Mouse (Mus musculus) forebrain, postnatal 0 days (tissue): ENCODE results near the gene Ankrd13b. TPM values are rescaled to one million over a fixed set of nuclear protein-coding genes. Genes with fewer than 3 reads are reported as not detected.

Source experiments
- ATAC-seq: fragments of 200-750 bp; cut with Nextera tagmentation; 2 replicates; pipeline ENCODE4 v1.8.0; 2017; ENCODE audit warnings: mild to moderate bottlenecking, moderate library complexity
- DNase-seq: peaks from one replicate; pipeline ENCODE4 v3.0.0-alpha.2; 2015
- H3K27ac ChIP-seq: fragments of 300-500 bp; sonication (generic); 2 replicates; pipeline ENCODE4 v1.5.1; 2014; ENCODE audit warnings: low read depth, mild to moderate bottlenecking, antibody characterized with exemption, low read length, moderate library complexity, mixed read lengths
- H3K27me3 ChIP-seq: fragments of 300-500 bp; sonication (generic); 2 replicates; pipeline ENCODE4 v1.6.1; 2014; ENCODE audit warnings: mild to moderate bottlenecking, low read length, mixed read lengths; ENCODE audit not compliant: insufficient read depth
- H3K36me3 ChIP-seq: fragments of 300-500 bp; sonication (generic); 2 replicates; pipeline ENCODE4 v1.6.1; 2014; ENCODE audit warnings: mild to moderate bottlenecking, moderate library complexity; ENCODE audit not compliant: insufficient read depth
- H3K4me1 ChIP-seq: fragments of 300-500 bp; sonication (generic); 2 replicates; pipeline ENCODE4 v1.6.1; 2014; ENCODE audit warnings: antibody characterized with exemption; ENCODE audit not compliant: insufficient read depth
- H3K4me2 ChIP-seq: fragments of 300-500 bp; sonication (generic); 2 replicates; pipeline ENCODE4 v1.6.1; 2014; ENCODE audit warnings: low read depth, mild to moderate bottlenecking, moderate library complexity
- H3K4me3 ChIP-seq: fragments of 300-500 bp; sonication (generic); 2 replicates; pipeline ENCODE4 v1.5.1; 2014; ENCODE audit warnings: low read depth, low read length, mixed read lengths
- H3K9ac ChIP-seq: fragments of 300-500 bp; sonication (generic); 2 replicates; pipeline ENCODE4 v1.6.1; 2014; ENCODE audit warnings: mild to moderate bottlenecking
- H3K9me3 ChIP-seq: fragments of 300-500 bp; sonication (generic); 2 replicates; pipeline ENCODE4 v1.6.1; 2016; ENCODE audit warnings: low read length
- CTCF ChIP-seq: sonication (generic); IDR thresholded peaks from 2 replicates; pipeline ENCODE4 v1.5.1; 2016; ENCODE audit warnings: antibody characterized with exemption, control low read depth, low read depth
- WGBS: fragments of 180-500 bp; shearing (Covaris S2); extraction: QIAGEN DNeasy Blood & Tissue Kit; methylation state at CpG from one replicate; pipeline ENCODE4 v1.1.7; 2014; 5-methylcytosine and 5-hydroxymethylcytosine counted together
- polyA plus RNA-seq: library from polyadenylated mRNA; unstranded; fragments of >200 nt; fragmentation: Nextera tagmentation; extraction: Ambion mirVana; gene quantifications from 2 replicates; pipeline ENCODE4 v1.2.1, GENCODE M21; 2015
- total RNA-seq: library from RNA; depleted of rRNA; stranded (reverse); fragments of >200 nt; gene quantifications from 2 replicates; pipeline ENCODE4 v1.2.3, GENCODE M21; 2014

Gene Ankrd13b
- total and polyA plus RNA-seq, 2 experiments from 2014 or later = 55.4 to 81.7 TPM

DNA sequence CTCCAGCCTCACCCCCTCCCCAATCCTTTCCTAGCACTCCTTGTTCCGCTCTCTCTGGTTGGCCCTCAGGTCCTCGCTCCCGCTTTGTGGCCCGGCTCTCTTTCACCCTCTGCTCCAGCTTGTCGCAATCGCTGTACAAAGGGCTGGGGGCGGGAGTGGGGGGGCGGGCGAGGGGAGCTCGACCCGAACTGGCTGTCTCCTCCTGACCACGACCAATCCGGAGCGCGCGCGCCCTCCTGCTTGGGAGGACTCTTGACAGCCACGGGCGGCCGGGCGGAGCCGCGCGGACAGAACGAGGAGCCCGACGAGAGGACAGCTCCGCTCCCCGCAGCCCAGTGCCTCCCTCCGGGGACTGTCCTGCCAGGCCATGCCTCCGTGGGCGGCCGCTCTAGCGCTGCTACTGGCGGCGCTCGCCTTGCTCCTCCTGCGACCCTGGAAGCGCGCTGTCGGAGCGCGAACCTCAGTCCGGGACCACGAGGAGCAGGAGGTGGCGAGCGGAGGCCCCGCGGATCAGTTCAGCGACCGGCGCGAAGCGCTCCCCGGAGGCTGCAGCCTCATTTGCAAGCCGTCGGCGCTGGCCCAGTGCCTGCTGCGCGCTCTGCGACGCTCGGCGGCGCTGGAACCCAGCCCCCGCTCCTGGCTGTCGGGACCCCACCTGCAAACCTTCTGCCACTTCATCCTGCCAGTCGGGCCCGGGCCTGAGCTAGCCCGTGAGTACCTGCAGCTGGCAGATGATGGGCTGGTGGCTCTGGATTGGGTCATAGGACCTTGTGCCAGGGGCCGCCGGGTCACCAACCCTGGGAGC lies 25.6 kb upstream of the Ankrd13b start, which contains the start of gene Abhd15:
TSS of gene Abhd15 (plus strand) at position 290 of the 805 bp plus-strand sequence.
- DNase-seq (peak; percentile 57), ATAC-seq (peak; percentile 61)
- no peaks in the 10 kb centered on the region for H3K27me3 ChIP-seq

DNA sequence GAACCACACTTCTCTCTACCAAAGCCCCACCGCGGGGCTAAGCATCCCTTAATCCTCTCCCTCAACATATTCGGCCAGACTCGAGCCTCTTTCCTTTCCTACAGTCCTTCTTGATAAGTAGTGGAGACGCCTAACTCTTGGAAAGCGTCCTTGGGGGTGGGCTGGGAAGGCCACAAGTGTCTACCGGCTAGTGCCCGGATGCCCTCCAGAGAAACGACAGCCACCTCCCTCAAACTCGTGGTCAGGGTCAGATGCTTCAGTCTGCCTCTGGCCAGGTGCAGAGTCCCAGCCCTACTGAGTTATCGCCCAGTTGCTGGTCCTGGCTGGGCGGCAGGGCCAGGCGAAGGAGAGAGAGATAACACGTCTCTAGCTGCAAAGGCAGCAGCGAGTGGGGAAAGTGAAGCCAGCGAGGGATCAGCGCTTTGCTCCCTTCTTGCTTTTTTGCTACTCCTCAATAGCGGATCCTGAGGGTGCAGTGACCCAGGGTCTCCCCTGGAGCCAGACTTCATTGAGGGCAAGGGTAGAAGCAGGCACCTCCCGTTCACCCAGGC lies 24.9 kb upstream of the Ankrd13b start:
- no peak for ATAC-seq
- Histone ChIP-seq H3K4me1 (peaks cover 14% of the 10 kb centered on the region), H3K9ac (no peak overlapping the region), H3K4me3 (peak overlapping the region; percentile 46), H3K27me3 (no peaks in the 10 kb centered on the region), H3K36me3 (no peaks in the 10 kb centered on the region), H3K27ac (no peak overlapping the region), H3K4me2 (peak overlapping the region; percentile 84), H3K9me3 (no peaks in the 10 kb centered on the region)
- DNase-seq = no peak
- WGBS = 20% methylated on average over 19 of the region's 19 CpGs
- no peak for TF ChIP-seq CTCF

More for the DNA sequence above, 25.6 kb upstream of the Ankrd13b start, which contains the start of gene Abhd15:
- no peaks in the 10 kb centered on the region for H3K36me3 ChIP-seq
- H3K9ac ChIP-seq = peak within 1 kb of the TSS; percentile 33
- WGBS = 1% methylated on average over 70 of the region's 72 CpGs
- H3K27ac ChIP-seq = no peak within 1 kb of the TSS
- peak within 1 kb of the TSS; percentile 96 for H3K4me2 ChIP-seq
- H3K4me1 ChIP-seq = peaks cover 14% of the 10 kb centered on the region
- H3K9me3 ChIP-seq = no peaks in the 10 kb centered on the region
- peak within 1 kb of the TSS; percentile 46 for H3K4me3 ChIP-seq
- peak; percentile 17 for TF ChIP-seq CTCF

DNA sequence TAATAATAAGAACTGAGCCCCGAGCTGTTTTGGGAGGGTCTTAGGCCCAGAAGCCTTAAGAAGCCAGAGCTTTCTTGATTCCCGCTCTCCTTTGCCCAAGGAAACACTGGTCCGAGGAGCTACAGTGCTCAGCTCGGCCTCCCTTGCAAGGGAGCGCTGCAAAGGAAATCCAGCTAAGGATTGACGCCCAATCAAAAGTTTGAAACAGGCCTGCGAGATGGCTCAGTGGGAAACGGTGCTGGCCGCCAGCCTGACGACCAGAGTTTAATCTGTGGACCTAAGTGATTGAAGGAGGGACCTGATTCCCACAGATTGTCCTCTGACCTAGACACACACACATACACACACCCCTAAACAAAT lies 24.3 kb upstream of the Ankrd13b start:
- Histone ChIP-seq H3K9ac (no peak overlapping the region), H3K4me3 (peak overlapping the region; percentile 58), H3K36me3 (no peaks in the 10 kb centered on the region), H3K27ac (no peak overlapping the region), H3K27me3 (no peaks in the 10 kb centered on the region), H3K4me2 (peak overlapping the region; percentile 96), H3K9me3 (no peaks in the 10 kb centered on the region), H3K4me1 (peaks cover 14% of the 10 kb centered on the region)
- DNase-seq (no peak), ATAC-seq (no peak)
- WGBS = 15% methylated on average over 10 of the region's 10 CpGs
- TF ChIP-seq CTCF = no peak

DNA sequence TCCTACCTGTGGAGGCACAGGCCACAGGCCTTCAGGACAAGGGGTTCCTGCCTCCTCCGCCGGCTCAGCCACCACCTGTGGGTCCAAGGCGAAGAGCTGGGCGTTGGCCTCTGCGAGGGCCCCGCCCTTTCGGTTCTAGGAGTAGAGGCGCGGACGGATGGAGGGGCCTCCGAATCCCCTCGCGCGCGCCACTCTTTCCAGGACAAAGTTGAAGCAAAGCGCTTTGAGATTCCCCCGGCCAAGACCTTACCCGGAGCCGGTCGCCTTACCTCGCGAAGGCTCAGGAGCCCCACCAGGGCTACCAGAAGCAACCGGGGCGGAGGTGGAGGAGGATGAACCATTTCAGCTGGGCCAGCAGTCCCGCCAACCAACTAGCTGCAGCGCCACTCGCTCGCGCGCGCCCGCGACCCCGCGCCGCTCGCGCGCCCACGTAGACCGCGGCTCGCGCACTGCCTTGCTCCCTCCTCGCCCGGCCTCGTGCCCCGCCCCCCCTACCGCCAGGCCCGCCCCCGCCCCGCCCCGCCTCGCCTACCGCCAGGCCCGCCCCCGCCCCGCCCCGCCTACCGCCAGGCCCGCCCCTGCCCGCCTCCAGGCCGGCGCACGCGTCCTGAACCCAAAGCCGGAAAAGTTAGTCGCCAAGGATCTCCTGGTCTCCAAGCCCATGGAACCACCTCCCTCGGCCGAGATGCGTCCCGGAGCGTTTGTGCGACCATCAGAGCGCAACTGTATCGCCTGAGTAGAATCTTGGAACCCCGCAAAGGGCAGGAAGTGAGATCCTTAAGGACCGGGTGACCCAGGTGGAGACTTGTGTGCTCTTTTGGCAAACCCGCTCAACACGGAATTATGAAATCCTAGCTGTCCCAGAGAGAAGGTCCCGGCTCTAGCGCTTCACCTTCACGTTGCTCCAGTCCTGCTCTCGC lies 23.7 kb upstream of the Ankrd13b start:
- WGBS = 2% methylated on average over 79 of the region's 84 CpGs
- Histone ChIP-seq H3K27ac (no peak overlapping the region), H3K4me2 (peak overlapping the region; percentile 96), H3K27me3 (no peaks in the 10 kb centered on the region), H3K4me1 (peaks cover 18% of the 10 kb centered on the region), H3K36me3 (no peaks in the 10 kb centered on the region), H3K9ac (peak overlapping the region; percentile 54), H3K4me3 (peak overlapping the region; percentile 58), H3K9me3 (no peaks in the 10 kb centered on the region)
- no peak for TF ChIP-seq CTCF
- DNase-seq (peak; percentile 84), ATAC-seq (peak; percentile 64)

DNA sequence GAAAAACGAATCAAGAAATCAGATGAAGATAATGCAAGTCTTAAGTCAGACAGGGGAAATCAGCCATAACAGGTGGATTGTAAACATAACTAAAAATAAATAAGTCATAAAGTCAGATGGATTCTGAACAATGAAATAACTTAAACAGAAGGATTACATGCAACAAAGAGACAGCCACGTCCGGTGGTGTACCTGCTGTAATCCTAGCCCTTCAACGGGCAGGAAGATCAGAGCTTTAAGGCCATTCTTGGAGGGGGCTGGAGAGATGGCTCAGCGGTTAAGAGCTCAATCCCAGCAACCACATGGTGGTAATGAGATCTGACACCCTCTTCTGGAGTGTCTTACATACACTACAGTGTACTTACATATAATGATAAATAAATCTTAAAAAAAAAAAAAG lies 21.9 kb upstream of the Ankrd13b start:
- H3K36me3 ChIP-seq = peaks cover 8% of the 10 kb centered on the region
- no peaks in the 10 kb centered on the region for H3K27me3 ChIP-seq
- H3K27ac ChIP-seq = no peak overlapping the region
- no peaks in the 10 kb centered on the region for H3K9me3 ChIP-seq
- H3K9ac ChIP-seq = no peak overlapping the region
- ATAC-seq (no peak), DNase-seq (no peak)
- no peak overlapping the region for H3K4me2 ChIP-seq
- TF ChIP-seq CTCF = no peak
- H3K4me3 ChIP-seq = no peak overlapping the region
- peaks cover 18% of the 10 kb centered on the region for H3K4me1 ChIP-seq
- 81% methylated on average over 5 of the region's 5 CpGs for WGBS

DNA sequence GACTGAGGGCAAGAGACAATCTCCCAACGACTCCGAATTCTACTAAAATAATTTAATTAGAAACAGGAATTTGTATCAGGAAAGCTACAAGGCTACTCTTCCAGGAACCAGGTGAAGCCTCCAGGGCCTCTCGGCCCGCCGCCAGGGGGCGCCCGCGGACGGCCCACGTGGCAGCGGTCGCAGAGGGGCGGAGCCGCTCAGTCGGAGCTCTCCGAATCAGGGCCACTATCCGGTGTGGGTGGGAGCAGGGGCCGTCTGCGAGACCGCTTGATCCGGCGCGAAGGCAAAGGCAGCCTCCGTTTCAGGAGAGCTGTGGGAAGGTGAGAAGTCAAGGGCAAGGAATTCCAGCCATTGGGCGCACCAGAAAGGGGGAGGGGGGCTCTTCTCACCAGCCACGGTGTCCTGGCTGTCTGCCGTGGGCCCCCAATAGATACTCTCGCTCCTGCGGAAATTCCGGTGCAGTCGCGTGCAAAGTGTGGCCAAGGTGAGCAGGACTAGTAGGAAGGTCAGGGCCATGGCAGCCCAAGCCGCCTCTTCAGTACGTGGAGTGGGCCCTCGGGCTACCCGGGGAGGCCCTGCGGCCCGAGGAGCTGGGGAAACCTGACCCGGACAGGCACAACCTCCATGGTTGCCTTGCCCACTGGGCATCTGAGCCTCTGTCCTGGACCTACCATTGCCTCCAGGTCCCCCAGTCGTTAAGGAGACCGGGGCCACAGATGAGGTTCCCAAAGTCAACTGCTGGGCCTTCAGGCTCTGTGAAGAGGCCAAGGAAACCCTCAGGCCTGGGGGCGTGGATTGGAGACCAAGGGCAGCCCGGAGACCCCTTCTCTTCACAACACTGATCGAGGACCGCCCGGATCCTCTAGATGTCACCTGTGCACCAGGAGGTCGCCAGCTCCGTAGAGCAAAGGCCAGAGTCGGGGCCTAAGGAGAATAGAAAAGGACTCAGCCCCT lies 18.9 kb upstream of the Ankrd13b start:
- peak overlapping the region; percentile 38 for H3K4me3 ChIP-seq
- H3K36me3 ChIP-seq = peaks cover 37% of the 10 kb centered on the region
- WGBS = 19% methylated on average over 49 of the region's 49 CpGs
- H3K27ac ChIP-seq = no peak overlapping the region
- H3K4me2 ChIP-seq = peak overlapping the region; percentile 74
- H3K27me3 ChIP-seq = no peaks in the 10 kb centered on the region
- H3K4me1 ChIP-seq = 0 out of 2 replicates have a peak, but pooled peaks cover 9% of the 10 kb centered on the region
- H3K9me3 ChIP-seq = no peaks in the 10 kb centered on the region
- DNase-seq (peak; percentile 90), ATAC-seq (peak; percentile 89)
- peak overlapping the region; percentile 51 for H3K9ac ChIP-seq
- peak; percentile 92 for TF ChIP-seq CTCF
